Mouse (Mus musculus) kidney, embryonic 16.5 days (tissue): Measurements from ENCODE around the gene Mapk6. TPM values are rescaled to one million over a fixed set of nuclear protein-coding genes. Genes with fewer than 3 reads are reported as not detected.

Source experiments
- ATAC-seq: fragments of 200-750 bp; cut with Nextera tagmentation; 2 replicates; pipeline ENCODE4 v1.8.0; 2017; ENCODE audit warnings: moderate TSS enrichment; ENCODE audit not compliant: low FRiP score, low TSS enrichment
- H3K27ac ChIP-seq: fragments of 300-500 bp; sonication (generic); 2 replicates; pipeline ENCODE4 v1.5.1; 2014; ENCODE audit warnings: low read length
- H3K27me3 ChIP-seq: fragments of 300-500 bp; sonication (generic); 2 replicates; pipeline ENCODE4 v1.6.1; 2014; ENCODE audit warnings: low read length, control low read depth, mixed read lengths; ENCODE audit not compliant: insufficient read depth
- H3K36me3 ChIP-seq: fragments of 300-500 bp; sonication (generic); 2 replicates; pipeline ENCODE4 v1.6.1; 2014; ENCODE audit warnings: low read length, control low read depth, mixed read lengths; ENCODE audit not compliant: insufficient read depth
- H3K4me1 ChIP-seq: fragments of 300-500 bp; sonication (generic); 2 replicates; pipeline ENCODE4 v1.6.1; 2014; ENCODE audit warnings: low read length, control low read depth, mixed read lengths; ENCODE audit not compliant: insufficient read depth
- H3K4me2 ChIP-seq: fragments of 300-500 bp; sonication (generic); replicated peaks from 2 replicates; pipeline ENCODE4 v1.6.1; 2014; ENCODE audit warnings: low read depth, low read length
- H3K4me3 ChIP-seq: fragments of 300-500 bp; sonication (generic); 2 replicates; pipeline ENCODE4 v1.5.1; 2014; ENCODE audit warnings: mild to moderate bottlenecking, low read length
- H3K9ac ChIP-seq: fragments of 300-500 bp; sonication (generic); replicated peaks from 2 replicates; pipeline ENCODE4 v1.6.1; 2014; ENCODE audit warnings: low read length
- H3K9me3 ChIP-seq: fragments of 300-500 bp; sonication (generic); 2 replicates; pipeline ENCODE4 v1.6.1; 2016; ENCODE audit warnings: low read length, control low read depth
- WGBS: fragments of 180-500 bp; shearing (Covaris S2); extraction: QIAGEN DNeasy Blood & Tissue Kit; methylation state at CpG from one replicate; pipeline ENCODE4 v1.1.7; 2014; 5-methylcytosine and 5-hydroxymethylcytosine counted together
- polyA plus RNA-seq: library from polyadenylated mRNA; unstranded; fragments of >200 nt; fragmentation: Nextera tagmentation; extraction: Ambion mirVana; gene quantifications from 2 replicates; pipeline ENCODE4 v1.2.1, GENCODE M21; 2015

Mapk6 gene
- polyA plus RNA-seq, 1 experiment from 2014 or later: 55.0 TPM

DNA sequence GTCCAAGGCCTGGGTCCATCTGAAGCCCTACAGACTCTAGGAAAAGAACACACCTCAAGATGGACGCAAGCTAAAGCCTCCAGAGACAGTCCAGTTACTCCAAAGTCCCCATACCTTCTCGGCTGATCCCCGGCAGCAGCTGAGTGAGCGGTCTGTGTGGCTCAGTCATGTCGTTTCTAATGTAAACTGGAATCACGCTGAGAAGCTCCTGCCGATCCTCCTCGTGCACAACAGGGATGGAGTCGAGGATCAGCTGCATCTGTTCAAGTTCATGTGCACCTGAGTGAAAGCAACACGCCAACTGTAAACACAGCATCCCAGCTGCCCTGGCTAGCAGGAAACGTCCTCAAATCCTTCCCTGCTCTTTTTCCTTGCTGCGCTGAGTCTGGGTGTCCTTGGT, 16.6 kb downstream of the Mapk6 start:
- no peaks in the 10 kb centered on the region for H3K9me3 ChIP-seq
- no peak overlapping the region for H3K27ac ChIP-seq
- H3K4me2 ChIP-seq: no peak overlapping the region
- no peak overlapping the region for H3K9ac ChIP-seq
- no peaks in the 10 kb centered on the region for H3K4me1 ChIP-seq
- no peak for ATAC-seq
- no peak overlapping the region for H3K4me3 ChIP-seq
- 81% methylated on average over 12 of the region's 12 CpGs for WGBS
- peaks cover 69% of the 10 kb centered on the region for H3K36me3 ChIP-seq
- no peaks in the 10 kb centered on the region for H3K27me3 ChIP-seq

DNA sequence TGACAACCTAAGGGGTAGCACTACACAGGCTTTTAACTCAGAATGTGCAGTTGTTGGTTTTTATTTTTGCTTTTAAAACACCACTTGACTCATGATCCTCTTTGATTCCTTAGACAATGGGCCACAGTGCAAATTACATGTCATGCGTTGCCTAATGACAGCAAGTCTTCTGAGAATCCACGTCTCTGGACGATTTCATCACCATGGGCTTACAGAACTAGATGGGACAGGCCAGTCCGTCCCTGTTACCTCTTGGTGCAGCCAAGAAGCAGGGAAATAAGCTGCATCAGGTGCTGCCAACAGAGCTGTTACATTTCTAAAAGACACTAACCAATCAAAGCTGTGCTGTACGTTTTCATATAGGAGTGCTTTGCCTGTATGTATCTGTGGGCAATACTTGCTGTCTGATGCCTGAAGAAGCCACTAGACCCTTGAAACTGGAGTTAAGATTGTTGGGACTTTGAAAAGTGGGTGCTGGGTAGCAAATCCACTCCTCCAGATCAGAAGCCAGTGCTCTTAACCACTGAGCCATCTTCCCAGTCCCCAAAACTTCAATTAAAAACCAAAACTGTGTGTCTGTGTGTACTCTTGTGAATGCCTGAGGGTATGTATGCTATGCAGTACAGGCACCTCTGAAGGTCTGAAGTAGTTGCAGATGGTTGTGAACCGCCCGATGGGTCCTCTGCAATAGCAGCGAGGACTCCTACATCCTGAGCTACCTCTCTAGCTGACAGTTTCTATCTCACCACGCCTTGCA, 24.4 kb downstream of the Mapk6 start:
- no peaks in the 10 kb centered on the region for H3K9me3 ChIP-seq
- no peaks in the 10 kb centered on the region for H3K27me3 ChIP-seq
- no peak overlapping the region for H3K27ac ChIP-seq
- no peak overlapping the region for H3K4me3 ChIP-seq
- no peaks in the 10 kb centered on the region for H3K4me1 ChIP-seq
- no peak overlapping the region for H3K9ac ChIP-seq
- peaks cover 21% of the 10 kb centered on the region for H3K36me3 ChIP-seq
- H3K4me2 ChIP-seq: no peak overlapping the region
- ATAC-seq: no peak
- 88% methylated on average over 9 of the region's 9 CpGs for WGBS

DNA sequence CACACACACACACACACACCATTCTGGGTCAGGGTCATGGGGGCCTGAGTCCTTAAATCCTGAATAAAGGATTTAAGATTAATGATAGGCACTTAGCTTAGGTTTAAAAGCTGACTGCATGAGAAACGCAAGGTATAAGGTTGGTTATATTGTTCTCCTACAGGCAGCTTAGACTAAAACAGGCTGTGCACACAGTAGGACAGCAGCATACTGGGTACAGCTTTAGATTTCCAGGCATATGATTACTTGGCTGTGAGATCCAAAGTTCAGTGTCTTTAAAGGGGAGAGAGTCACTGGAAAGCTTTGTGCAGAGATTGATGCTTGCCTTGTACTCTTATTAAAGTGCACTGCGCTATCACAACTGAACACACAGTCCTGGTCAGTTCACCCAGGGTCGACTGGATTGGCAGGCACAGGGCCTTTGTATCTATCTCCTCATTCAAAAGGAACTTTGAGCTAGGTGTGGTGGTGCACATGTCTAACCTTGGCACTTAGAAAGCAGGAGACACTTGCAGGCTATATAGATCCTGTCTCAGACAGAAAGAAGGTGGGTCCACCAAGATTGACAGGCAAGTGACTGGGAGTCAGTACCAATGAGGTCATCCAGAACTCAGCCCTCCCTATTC, 25.4 kb downstream of the Mapk6 start:
- Histone ChIP-seq H3K9ac (no peak overlapping the region), H3K4me1 (no peaks in the 10 kb centered on the region), H3K27ac (no peak overlapping the region), H3K9me3 (no peaks in the 10 kb centered on the region), H3K36me3 (peaks cover 17% of the 10 kb centered on the region), H3K4me3 (no peak overlapping the region), H3K27me3 (no peaks in the 10 kb centered on the region), H3K4me2 (no peak overlapping the region)
- ATAC-seq: no peak
- WGBS: 86% methylated on average over 3 of the region's 3 CpGs

DNA sequence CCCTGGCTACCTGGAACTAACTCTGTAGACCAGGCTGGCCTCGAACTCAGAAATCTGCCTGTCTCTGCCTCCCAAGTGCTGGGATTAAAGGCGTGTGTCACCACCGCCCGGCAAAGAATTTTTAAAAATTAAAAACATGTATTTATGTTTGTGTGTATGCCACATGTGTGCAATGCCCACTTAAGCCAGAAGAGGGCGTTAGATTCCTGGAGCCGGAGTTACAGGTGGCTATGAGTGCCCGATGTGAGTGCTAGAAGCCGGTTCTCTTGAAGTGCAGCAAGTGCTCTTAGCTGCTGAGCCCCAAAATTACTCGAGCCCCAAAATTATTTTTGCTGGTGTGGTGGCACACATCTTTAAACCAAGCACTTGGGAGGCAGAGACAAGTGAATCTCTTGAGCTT, 26.0 kb downstream of the Mapk6 start:
- no peak for ATAC-seq
- Histone ChIP-seq H3K4me3 (no peak overlapping the region), H3K4me1 (no peaks in the 10 kb centered on the region), H3K9ac (no peak overlapping the region), H3K27me3 (no peaks in the 10 kb centered on the region), H3K4me2 (no peak overlapping the region), H3K27ac (no peak overlapping the region), H3K9me3 (no peaks in the 10 kb centered on the region), H3K36me3 (peaks cover 10% of the 10 kb centered on the region)
- 86% methylated on average over 9 of the region's 9 CpGs for WGBS

DNA sequence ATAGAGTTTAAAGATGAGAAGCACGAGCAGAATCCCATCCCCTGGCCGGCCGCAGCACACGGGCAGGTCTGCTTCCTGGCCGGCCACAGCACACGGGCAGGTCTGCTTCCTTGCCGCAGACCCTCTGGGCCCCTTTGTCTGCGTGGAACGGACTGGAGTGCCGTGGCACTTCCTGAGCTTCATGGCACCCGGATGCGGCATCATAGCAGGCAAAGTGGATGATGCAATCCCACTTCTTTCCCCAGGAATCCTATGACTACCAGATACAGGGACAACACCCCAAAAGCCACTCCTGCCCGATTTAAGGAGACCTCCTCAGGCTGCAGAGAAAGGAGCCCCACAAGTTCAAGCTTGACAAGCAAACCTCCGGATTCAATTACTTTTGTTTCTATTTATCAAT, 27.0 kb downstream of the Mapk6 start:
- H3K4me1 ChIP-seq: no peaks in the 10 kb centered on the region
- ATAC-seq: no peak
- WGBS: 92% methylated on average over 14 of the region's 14 CpGs

DNA sequence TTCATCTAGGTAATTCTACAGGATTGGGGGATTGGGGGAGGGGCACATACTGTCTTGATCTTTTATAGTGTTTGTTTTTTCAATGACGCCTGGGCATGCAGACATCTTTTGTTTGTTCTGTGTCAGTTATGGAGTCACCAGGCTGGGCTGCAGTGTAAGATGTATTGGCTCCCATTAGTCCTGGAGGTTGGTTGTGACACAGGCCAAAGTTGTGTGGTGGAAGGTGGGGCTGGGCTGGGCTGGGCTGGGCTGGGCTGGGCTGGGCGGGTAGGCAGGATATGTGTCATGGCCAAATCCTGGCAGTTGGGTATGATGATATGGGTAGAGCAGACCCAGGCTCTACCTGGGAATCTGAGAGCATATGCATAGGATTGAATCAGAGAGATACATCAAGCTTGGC, 31.0 kb downstream of the Mapk6 start:
- no peak for ATAC-seq

More for the DNA sequence above, 27.0 kb downstream of the Mapk6 start:
- Histone ChIP-seq H3K9ac (no peak overlapping the region), H3K27ac (no peak overlapping the region), H3K36me3 (peaks cover 4% of the 10 kb centered on the region; the same call in 1 of the 2 replicates), H3K27me3 (no peaks in the 10 kb centered on the region), H3K9me3 (no peaks in the 10 kb centered on the region), H3K4me2 (no peak overlapping the region), H3K4me3 (no peak overlapping the region)

DNA sequence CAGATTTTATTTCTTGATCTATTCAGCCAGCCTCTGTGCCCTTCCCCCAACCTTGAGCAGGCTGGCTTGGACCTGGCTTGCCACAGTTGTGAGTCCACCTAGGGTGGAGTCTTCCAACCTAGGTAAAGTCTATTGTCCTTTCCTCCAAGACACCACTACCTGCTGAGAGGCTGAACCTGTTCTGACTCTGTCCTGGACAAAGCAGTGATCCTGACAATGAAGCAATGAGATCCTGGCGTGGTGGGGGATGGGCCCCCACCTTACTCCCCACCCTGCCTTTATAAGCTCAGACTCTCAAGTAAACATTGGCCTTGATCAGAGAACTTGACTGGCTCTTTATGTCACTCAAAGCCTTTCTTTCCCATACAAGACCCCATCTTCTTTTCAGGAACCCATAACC, 33.4 kb downstream of the Mapk6 start:
- no peak overlapping the region for H3K9ac ChIP-seq
- H3K4me3 ChIP-seq: no peak overlapping the region
- H3K4me1 ChIP-seq: no peaks in the 10 kb centered on the region
- H3K9me3 ChIP-seq: peaks cover 7% of the 10 kb centered on the region; the same call in 1 of the 2 replicates
- no peaks in the 10 kb centered on the region for H3K36me3 ChIP-seq
- WGBS: 94% methylated on average over 1 of the region's 1 CpGs
- H3K27ac ChIP-seq: no peak overlapping the region
- H3K27me3 ChIP-seq: no peaks in the 10 kb centered on the region
- ATAC-seq: no peak
- H3K4me2 ChIP-seq: no peak overlapping the region

More for the DNA sequence above, 31.0 kb downstream of the Mapk6 start:
- Histone ChIP-seq H3K9me3 (peaks cover 7% of the 10 kb centered on the region; the same call in 1 of the 2 replicates), H3K4me3 (no peak overlapping the region), H3K9ac (no peak overlapping the region), H3K27me3 (no peaks in the 10 kb centered on the region), H3K4me2 (no peak overlapping the region), H3K4me1 (no peaks in the 10 kb centered on the region), H3K27ac (no peak overlapping the region), H3K36me3 (no peaks in the 10 kb centered on the region)
- 72% methylated on average over 2 of the region's 2 CpGs for WGBS

DNA sequence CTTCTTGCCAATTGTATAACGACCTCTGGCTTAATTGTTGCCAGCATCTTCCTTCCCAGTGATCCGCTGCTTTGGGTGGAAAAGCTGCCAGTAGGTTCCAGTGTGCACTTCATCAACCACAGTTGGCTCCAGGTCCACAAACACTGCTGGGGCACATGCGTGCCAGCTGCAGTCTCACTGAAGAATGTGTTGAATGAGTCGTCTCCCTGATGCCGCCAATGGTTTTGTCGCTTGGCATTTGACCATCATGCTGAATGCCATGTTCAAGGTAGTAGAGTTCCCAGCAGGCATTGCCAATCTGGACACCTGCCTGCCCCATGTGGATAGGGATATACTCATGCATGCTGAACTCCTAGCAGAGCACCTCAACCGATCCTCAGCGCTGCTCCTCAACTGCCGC, 34.2 kb downstream of the Mapk6 start:
- ATAC-seq: no peak
- Histone ChIP-seq H3K27me3 (no peaks in the 10 kb centered on the region), H3K9me3 (peaks cover 7% of the 10 kb centered on the region; the same call in 1 of the 2 replicates), H3K4me2 (no peak overlapping the region), H3K4me1 (no peaks in the 10 kb centered on the region), H3K9ac (no peak overlapping the region), H3K4me3 (no peak overlapping the region), H3K36me3 (no peaks in the 10 kb centered on the region), H3K27ac (no peak overlapping the region)
- WGBS: 96% methylated on average over 9 of the region's 9 CpGs

DNA sequence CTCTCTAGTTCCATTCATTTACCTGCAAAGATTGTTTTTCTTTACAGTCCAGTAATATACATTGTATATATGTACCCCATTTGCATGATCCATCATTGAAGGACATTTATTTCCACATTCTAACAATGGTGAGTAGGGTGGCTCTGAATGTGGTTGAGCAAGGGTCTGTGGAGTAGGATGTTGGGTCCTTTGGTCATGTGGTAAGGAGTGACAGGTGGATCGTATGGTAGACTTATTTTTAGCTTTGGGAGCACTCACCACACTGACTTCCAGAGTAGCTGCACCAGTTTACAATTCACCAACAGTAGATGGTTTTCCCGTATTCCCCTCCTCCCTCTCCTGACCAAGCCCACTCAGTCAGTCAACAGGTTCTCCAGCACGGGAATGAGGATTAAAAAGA, 41.0 kb downstream of the Mapk6 start:
- Histone ChIP-seq H3K4me3 (no peak overlapping the region), H3K9ac (no peak overlapping the region), H3K4me2 (no peak overlapping the region), H3K4me1 (no peaks in the 10 kb centered on the region), H3K9me3 (no peaks in the 10 kb centered on the region), H3K36me3 (no peaks in the 10 kb centered on the region), H3K27ac (no peak overlapping the region), H3K27me3 (no peaks in the 10 kb centered on the region)
- no peak for ATAC-seq
- WGBS: 74% methylated on average over 3 of the region's 3 CpGs

DNA sequence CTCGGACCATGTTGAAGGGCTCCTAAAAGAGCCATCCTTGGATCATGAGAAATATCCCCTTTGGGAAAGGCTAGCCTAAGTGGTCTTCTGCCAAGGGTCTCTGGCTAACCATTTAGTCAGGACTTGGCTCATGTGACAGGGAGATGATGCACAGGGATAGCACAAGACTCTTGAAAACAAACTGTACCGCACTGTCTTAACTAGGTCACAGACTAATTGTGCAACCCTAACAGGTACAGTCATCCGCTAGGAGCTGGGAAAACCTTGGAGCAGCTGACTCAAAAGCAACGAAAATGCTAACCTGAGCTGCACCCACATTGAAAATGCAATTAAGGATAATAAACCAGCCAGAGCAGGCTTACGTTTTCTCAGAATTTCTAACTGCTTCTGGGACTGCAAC, 43.6 kb downstream of the Mapk6 start:
- Histone ChIP-seq H3K4me2 (no peak overlapping the region), H3K27ac (no peak overlapping the region), H3K27me3 (no peaks in the 10 kb centered on the region), H3K36me3 (no peaks in the 10 kb centered on the region), H3K4me3 (no peak overlapping the region), H3K4me1 (no peaks in the 10 kb centered on the region), H3K9ac (no peak overlapping the region), H3K9me3 (no peaks in the 10 kb centered on the region)
- 59% methylated on average over 5 of the region's 5 CpGs for WGBS
- ATAC-seq: no peak
